11 mouse cellular contexts compared by ENCODE assay signal in the genomic region with DNA sequence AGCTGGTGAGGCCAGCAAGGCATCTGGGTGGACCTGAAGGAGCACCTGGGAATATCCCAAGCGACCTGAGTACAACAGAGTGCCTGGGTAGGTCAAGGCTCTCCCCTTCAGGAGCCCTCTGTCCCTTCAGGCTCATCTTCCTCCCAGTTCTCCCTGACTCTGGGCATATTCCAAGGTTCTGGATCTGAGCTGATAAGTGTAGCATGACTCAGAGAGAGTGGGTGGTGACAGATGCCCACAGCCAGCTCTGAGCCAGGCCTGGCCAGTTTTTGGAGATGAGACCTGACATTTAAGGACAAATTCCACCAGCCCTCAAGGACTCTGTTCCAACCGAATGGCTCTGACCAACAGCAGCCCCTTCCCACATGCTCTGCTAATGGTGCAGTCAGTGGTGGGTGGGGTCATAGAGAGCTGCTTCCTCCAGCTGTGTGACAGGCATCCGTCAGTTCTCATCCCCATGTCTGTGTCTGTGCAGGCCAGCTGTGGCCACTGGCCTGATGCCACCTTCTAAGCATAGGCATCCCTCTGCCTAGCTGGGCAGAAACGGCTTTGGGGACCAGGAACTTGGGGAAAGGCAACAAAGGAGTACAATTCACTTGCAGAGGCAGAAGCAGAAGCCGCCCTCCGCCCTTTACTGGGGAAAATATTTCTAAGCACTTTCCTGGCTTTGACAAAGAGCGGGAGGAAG. TPM values are rescaled to one million over a fixed set of nuclear protein-coding genes. Genes with fewer than 3 reads are reported as not detected.
DNase-seq lines count a peak whose midpoint lies in the region; ATAC-seq and TF ChIP-seq lines count a peak whose summit lies in the region.
"Had no signal": no experiment of that assay in that cellular context is flagged by ENCODE, and none has a peak within 500 bp of the region (broad histone marks: within the 10 kb centered on the region; RNA-seq: fewer than 3 reads in every experiment).

No protein-coding gene starts in this region.

- no peaks in the 10 kb centered on the region for H3K27me3 ChIP-seq in heart, embryonic 15.5 days
- H3K27me3 ChIP-seq in C2C12 (ENCODE audit: control insufficient read depth, insufficient read depth, insufficient read length), result no peaks in the 10 kb centered on the region
- H3K27me3 ChIP-seq in forebrain, embryonic 11.5 days (ENCODE audit: control insufficient read depth, insufficient read depth, low read length), result no peaks in the 10 kb centered on the region
- H3K27me3 ChIP-seq: embryonic facial prominence, embryonic 15.5 days had no signal

- TF ChIP-seq CTCF in C2C12 (IDR thresholded peaks at IDR 0.05; ENCODE audit: control insufficient read depth, insufficient read depth, insufficient read length), result no peak
- TF ChIP-seq CTCF in left cerebral cortex, adult 2 months (IDR thresholded peaks at IDR 0.05), result no peak

- no peak overlapping the region for H3ac ChIP-seq in C2C12 (ENCODE audit: control insufficient read depth, insufficient read length, low read depth)

- no peaks in the 10 kb centered on the region for H3K36me3 ChIP-seq in heart, embryonic 15.5 days
- H3K36me3 ChIP-seq in C2C12 (ENCODE audit: control insufficient read depth, insufficient read depth), result no peaks in the 10 kb centered on the region
- no peaks in the 10 kb centered on the region for H3K36me3 ChIP-seq in forebrain, embryonic 11.5 days (ENCODE audit: control insufficient read depth, insufficient read depth, low read length)
- H3K36me3 ChIP-seq: embryonic facial prominence, embryonic 15.5 days had no signal

- no peak overlapping the region for H3K27ac ChIP-seq in heart, embryonic 15.5 days
- H3K27ac ChIP-seq in left cerebral cortex, adult 2 months, result peak overlapping the region; percentile 87
- no peak overlapping the region for H3K27ac ChIP-seq in forebrain, embryonic 11.5 days (ENCODE audit: low read depth, low read length)
- H3K27ac ChIP-seq: embryonic facial prominence, embryonic 15.5 days had no signal

- intact Hi-C loops in heart, postnatal 25 days (cut with DNase I), result no loop called here
- intact Hi-C loops in left cerebral cortex, adult 2 months (cut with DNase I), result loop anchor here (1.0 kb wide), 1 partner anchor 32 kb away; no protein-coding TSS in a partner anchor

- DNase-seq in heart, postnatal 25 days (ENCODE audit: low spot score), result no peak
- peak; percentile 58 for DNase-seq in adrenal gland, postnatal 25 days
- peak; percentile 36 to 50 for DNase-seq in left cerebral cortex, adult 2 months (ENCODE audit: extremely low spot score in 1 of 2, low spot score in 2 of 2)
- DNase-seq in urinary bladder, adult 2 months (ENCODE audit: low spot score), result no peak
- DNase-seq in forebrain, embryonic 11.5 days (ENCODE audit: low spot score), result no peak
- no peak for DNase-seq in embryo, embryonic 11 days
- DNase-seq: heart, postnatal 36 days; lung, embryonic 14.5 days had no signal

- no peaks in the 10 kb centered on the region for H3K9me3 ChIP-seq in heart, embryonic 15.5 days (replicated peaks)
- no peaks in the 10 kb centered on the region for H3K9me3 ChIP-seq in forebrain, embryonic 11.5 days (ENCODE audit: control insufficient read depth, low read length)
- H3K9me3 ChIP-seq: embryonic facial prominence, embryonic 15.5 days had no signal

- no peak overlapping the region for H3K9ac ChIP-seq in heart, embryonic 15.5 days
- no peak overlapping the region for H3K9ac ChIP-seq in forebrain, embryonic 11.5 days (ENCODE audit: low read length)
- H3K9ac ChIP-seq: embryonic facial prominence, embryonic 15.5 days; lung, embryonic 14.5 days had no signal

- H3K79me2 ChIP-seq in C2C12 (ENCODE audit: control insufficient read depth, insufficient read depth), result no peaks in the 10 kb centered on the region

- peaks cover 31% of the 10 kb centered on the region for H3K4me1 ChIP-seq in heart, embryonic 15.5 days (replicated peaks)
- H3K4me1 ChIP-seq in forebrain, embryonic 11.5 days (replicated peaks; ENCODE audit: control insufficient read depth, insufficient read depth, low read length), result peaks cover 2% of the 10 kb centered on the region; the same call in 1 of the 2 replicates

- 62% methylated on average over 7 of the region's 7 CpGs for WGBS in heart, embryonic 15.5 days
- WGBS in forebrain, embryonic 11.5 days, result 76% methylated on average over 7 of the region's 7 CpGs

- 0 out of 2 replicates have a peak, but pooled peaks have one; percentile 14 for ATAC-seq in heart, embryonic 15.5 days (replicated peaks; ENCODE audit: insufficient number of reproducible peaks, insufficient read depth, low FRiP score, low read depth)
- no peak for ATAC-seq in forebrain, embryonic 11.5 days (replicated peaks; ENCODE audit: low FRiP score)

- no peak overlapping the region for H3K4me2 ChIP-seq in heart, embryonic 15.5 days
- H3K4me2 ChIP-seq in forebrain, embryonic 11.5 days (ENCODE audit: low read depth, low read length, severe bottlenecking), result no peak overlapping the region
- H3K4me2 ChIP-seq: embryonic facial prominence, embryonic 15.5 days; lung, embryonic 14.5 days had no signal

- no peak overlapping the region for H3K4me3 ChIP-seq in heart, embryonic 15.5 days
- H3K4me3 ChIP-seq in C2C12 (ENCODE audit: insufficient read depth, poor library complexity, severe bottlenecking), result no peak overlapping the region
- no peak overlapping the region for H3K4me3 ChIP-seq in left cerebral cortex, adult 2 months
- no peak overlapping the region for H3K4me3 ChIP-seq in forebrain, embryonic 11.5 days (ENCODE audit: low read depth, low read length)
- H3K4me3 ChIP-seq: embryonic facial prominence, embryonic 15.5 days had no signal

- no peaks in the 10 kb centered on the region for H3K79me3 ChIP-seq in C2C12 (ENCODE audit: low read depth)

TF ChIP-seq in C2C12, 6 proteins besides CTCF, POLR2A, EP300 and RAD21:
- TF ChIP-seq MYOG (IDR thresholded peaks at IDR 0.05; ENCODE audit: control insufficient read depth, extremely low read depth, insufficient read length) (no peak), USF1 (IDR thresholded peaks at IDR 0.05; ENCODE audit: low read depth) (no peak), CEBPB (IDR thresholded peaks at IDR 0.05; ENCODE audit: low read depth) (no peak), MAX (IDR thresholded peaks at IDR 0.05) (no peak), MYOD1 (IDR thresholded peaks at IDR 0.05; ENCODE audit: control insufficient read depth, insufficient read length, low read depth) (peak; percentile 9), FOSL1 (IDR thresholded peaks at IDR 0.05; ENCODE audit: insufficient read depth, low read length, poor library complexity, severe bottlenecking) (no peak)
TF ChIP-seq in C2C12: peak in this region for 1.

RNA-seq across cellular contexts. Expression of a gene that starts 46.3 kb away (rescaled TPM):
- 94.2 and 102 TPM in 2 replicates for polyA plus RNA-seq in heart, embryonic 15.5 days (2015; fragmentation: Nextera tagmentation; extraction: Ambion mirVana)
- 10 to 100 TPM; 29.7 to 36.6 TPM for total RNA-seq in heart, postnatal 25 days (2021)
- 6.2 TPM for polyA plus RNA-seq in C2C12 (2012; fragmentation: generic; extraction: Trizol)
- 32.5 and 34.8 TPM in 2 replicates for total RNA-seq in adrenal gland, postnatal 25 days (2021)
- total RNA-seq in left cerebral cortex, adult 2 months (2021), result 100 to 1,000 TPM; 113 to 118 TPM
- polyA plus RNA-seq in urinary bladder, adult 2 months (2012; rRNA removed), result 142 and 145 TPM in 2 replicates
- 51.9 and 54.4 TPM in 2 replicates for polyA plus RNA-seq in forebrain, embryonic 11.5 days (2014; fragmentation: Nextera tagmentation; extraction: Ambion mirVana)

Comparison
In these comparisons a context has a peak if more than half of its experiments do, and no peak if none do; other contexts are left out.
1. DNase-seq: peak in adrenal gland, postnatal 25 days (single experiment) and left cerebral cortex, adult 2 months (2 of 2); none in heart, postnatal 25 days (single experiment), urinary bladder, adult 2 months (single experiment), forebrain, embryonic 11.5 days (single experiment) and embryo, embryonic 11 days (single experiment).